Mouse (Mus musculus) olfactory bulb, adult 2 months (tissue): ENCODE measurements around the gene Hapln1.

ENCODE experiments used
- CTCF ChIP-seq: fragments of 200-500 bp; IDR thresholded peaks from 2 replicates; pipeline ENCODE4 v1.5.1; 2012; ENCODE audit warnings: low read depth, mild to moderate bottlenecking, low read length, moderate library complexity; ENCODE audit not compliant: insufficient read depth
- POLR2A ChIP-seq: fragments of 200-500 bp; IDR thresholded peaks from 2 replicates; pipeline ENCODE4 v1.6.1; 2012; ENCODE audit warnings: mild to moderate bottlenecking, low read depth, low read length, moderate library complexity; ENCODE audit not compliant: insufficient read depth

DNA sequence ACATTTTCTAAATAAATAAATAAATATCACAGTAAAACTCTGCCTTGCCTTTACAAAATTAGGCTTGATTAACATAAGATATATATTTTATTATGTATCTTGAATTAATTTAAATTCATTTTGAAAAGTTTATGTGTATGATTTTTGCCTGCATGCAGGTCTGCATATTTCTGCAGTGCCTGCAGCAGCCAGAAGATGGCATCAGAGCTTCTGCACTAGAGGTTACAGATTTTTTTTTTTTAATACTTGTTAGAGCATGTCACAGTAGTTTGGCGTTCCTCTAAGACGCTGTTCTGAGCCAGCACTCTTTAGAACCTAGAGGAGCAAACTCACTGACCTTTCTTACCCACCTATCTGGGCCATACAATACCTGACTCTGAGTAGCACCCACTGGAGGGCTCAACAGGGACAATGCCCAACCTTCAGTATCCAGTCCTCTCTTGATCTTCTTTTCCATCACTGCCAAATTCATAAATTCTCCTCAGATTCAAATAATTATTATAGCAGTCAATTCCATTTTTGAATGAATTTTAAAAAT lies 8.7 kb downstream of the Hapln1 start:
- no peak for TF ChIP-seq POLR2A
- no peak for TF ChIP-seq CTCF
